Mouse (Mus musculus): ENCODE results near the gene Casp6. TPM values are rescaled to one million over a fixed set of nuclear protein-coding genes. Genes with fewer than 3 reads are reported as not detected.

Gene Casp6
- 9.1 and 17.5 TPM in 2 replicates for total RNA-seq (2014; fragmentation: Nextera tagmentation)
- 8.1 and 9.8 TPM in 2 replicates for total RNA-seq (2017)

- peak; percentile 81 for ATAC-seq (replicated peaks; ENCODE audit: poor library complexity, severe bottlenecking)
Observed at GRCm38 (mm10) chr3:129901271-129901809, at the start of gene Casp6. TSS of gene Casp6 (plus strand) at chr3:129901425.

DNA sequence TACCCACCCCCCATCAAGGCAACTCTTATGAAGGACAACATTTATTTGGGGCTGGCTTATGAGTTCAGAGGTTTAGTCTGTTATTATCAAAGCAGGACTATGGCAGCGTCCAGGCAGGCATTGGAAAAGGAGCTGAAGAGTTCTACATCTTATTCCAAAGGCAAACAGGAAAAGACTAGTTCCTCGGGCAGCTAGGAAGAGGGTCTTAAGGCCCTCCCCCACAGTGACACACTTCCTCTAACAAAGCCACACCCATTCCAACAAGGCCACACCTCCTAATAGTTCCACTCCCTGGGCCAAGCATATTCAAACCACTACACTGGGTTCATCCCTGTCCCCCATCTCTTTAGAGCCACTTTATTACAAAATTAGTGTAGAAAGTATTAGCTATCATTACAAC is 38.6 kb upstream of the Casp6 start:
- no peak for ATAC-seq (replicated peaks; ENCODE audit: poor library complexity, severe bottlenecking)

- ATAC-seq (replicated peaks; ENCODE audit: poor library complexity, severe bottlenecking) = peak; percentile 90
Observed at GRCm38 (mm10) chr3:129863698-129864097, 37.5 kb upstream of the Casp6 start.

DNA sequence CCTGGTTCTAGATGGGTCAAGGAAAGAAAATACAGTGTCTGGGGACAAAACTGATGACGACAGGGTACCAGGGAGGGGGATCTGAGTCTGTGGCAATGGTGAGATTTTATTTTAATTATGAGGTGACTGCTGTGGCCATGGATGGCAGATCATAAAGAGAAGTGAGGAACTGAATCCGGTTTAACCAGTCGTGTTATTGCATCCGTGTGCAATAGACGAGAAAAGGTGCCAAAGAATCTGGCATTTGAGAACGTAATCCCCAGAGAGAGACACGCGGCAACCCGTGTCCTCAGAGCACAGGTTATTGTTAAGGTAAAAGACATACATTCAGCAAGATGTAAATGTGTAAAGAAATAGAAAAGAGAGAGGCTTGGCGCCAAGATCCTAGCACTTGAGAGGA is 23.9 kb upstream of the Casp6 start:
- no peak for ATAC-seq (replicated peaks; ENCODE audit: poor library complexity, severe bottlenecking)

DNA sequence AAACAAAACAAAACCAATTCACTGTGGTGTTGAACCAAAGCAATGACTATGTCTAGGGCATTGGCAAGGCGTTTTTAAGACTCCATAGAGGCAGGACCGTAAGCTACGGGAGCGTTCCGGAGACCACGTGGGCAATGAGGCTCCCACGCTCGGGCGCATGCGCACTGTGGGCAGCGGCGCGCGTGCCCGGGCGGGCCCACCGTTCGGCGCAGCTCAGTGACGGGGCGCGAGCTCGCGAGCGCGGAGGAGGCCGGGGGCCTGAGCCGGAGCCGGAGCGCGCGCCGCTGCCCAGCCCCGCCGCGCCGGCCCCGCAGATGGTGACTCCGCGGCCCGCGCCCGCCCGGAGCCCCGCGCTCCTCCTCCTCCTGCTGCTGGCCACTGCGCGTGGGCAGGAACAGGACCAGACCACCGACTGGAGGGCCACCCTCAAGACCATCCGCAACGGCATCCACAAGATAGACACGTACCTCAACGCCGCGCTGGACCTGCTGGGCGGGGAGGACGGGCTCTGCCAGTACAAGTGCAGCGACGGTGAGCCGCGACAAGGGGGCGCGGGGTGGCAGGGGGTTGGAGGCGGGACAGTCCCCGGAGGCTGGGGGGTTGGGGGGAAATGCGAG is 22.7 kb upstream of the Casp6 start, which contains the start of gene Pla2g12a:
Gene Pla2g12a (plus strand): TSS at position 202 of the 617 bp plus-strand sequence.
- ATAC-seq (replicated peaks; ENCODE audit: poor library complexity, severe bottlenecking) = peak; percentile 76

DNA sequence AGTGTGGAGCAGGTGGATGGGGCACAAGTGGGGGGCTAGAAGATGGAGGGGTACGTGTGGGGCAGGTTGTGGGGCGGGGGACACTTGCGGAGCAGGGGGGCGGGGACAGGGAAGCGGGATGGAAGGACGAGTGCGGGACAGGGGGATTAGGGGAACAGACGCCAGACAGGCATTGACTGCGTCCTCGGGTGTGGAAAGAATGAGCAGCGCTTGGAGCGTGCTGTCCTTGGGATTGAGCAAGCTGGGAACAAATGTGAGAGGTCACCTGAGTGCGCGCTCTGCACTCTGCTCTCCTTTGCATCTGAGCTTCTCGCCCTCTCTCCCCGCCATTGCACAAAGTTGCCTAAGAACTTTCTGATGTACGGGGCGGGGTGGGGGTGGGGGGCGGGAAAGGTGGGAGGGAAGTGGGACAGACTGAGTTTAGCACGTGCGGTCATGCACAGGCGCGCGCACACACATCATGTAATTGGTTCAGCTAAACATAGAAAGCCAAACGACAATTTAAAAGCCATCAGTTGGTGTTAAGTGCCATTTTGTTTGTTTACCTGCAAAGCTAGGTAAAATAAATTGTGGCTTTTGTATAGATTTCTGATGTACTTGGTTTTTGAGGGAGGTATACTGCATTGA is 22.0 kb upstream of the Casp6 start:
- ATAC-seq (replicated peaks; ENCODE audit: poor library complexity, severe bottlenecking) = peak; percentile 74

DNA sequence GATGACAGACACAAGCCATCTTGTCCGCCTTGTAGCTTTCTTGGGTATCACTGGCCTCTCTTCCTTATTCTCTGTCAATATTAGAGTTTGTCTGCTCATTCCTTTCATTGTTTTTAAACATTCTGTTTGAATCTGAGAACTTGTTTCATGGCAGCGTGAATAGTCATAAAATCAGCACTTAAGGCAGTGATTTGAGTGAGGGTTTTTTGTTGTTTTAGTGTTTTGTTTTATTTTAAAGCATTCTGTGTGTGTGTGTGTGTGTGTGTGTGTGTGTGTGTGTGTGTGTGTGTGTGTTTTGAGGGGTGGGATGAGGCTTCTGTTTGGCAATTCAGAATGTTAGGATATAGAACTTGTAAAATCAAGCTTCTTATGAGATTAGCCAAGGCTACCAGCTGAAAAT is 21.3 kb upstream of the Casp6 start:
- no peak for ATAC-seq (replicated peaks; ENCODE audit: poor library complexity, severe bottlenecking)

GRCm38 (mm10) chr3:129880925-129881593 is 20.2 kb upstream of the Casp6 start:
- no peak for ATAC-seq (replicated peaks; ENCODE audit: poor library complexity, severe bottlenecking)

DNA sequence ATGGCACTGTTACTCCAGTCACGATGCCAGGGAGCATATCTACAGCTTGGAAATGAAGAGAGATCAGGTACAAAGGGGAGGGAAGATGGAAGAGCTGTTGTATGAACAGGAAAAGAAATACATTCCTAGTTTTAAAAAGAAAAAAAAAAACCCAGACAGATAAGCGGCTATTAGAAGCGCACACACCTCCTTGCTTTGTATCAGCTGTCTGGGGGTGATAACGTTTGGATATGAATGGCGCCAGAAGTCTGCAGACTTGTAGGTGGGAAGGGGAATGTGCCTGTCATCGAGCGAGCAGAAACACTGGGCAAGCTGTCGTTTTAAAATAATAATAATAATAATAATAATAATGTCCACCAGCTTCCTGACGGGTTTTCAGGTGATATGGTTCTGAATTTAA is 15.6 kb upstream of the Casp6 start:
- no peak for ATAC-seq (replicated peaks; ENCODE audit: poor library complexity, severe bottlenecking)

DNA sequence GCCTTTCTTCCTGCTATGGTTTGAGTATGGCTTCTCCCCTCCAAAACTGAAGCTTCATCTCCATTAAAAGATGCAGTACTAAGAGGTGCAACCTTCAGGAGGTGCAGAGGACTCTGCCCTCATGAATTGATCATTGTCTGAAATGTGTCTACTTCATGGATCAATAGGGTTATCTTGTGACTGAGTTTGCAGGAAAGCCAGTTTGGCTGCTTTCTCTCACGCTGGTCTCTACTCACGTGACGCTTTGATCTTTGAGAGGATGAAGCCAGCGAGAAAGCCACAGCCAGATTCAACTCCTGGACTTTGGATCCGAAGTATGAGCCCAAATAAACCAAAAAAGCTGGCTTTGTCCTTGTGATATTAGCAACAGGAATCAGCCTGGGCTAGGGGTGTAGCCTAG is 14.8 kb upstream of the Casp6 start:
- ATAC-seq (replicated peaks; ENCODE audit: poor library complexity, severe bottlenecking) = no peak

GRCm38 (mm10) chr3:129887779-129888517 is 13.3 kb upstream of the Casp6 start:
- ATAC-seq (replicated peaks; ENCODE audit: poor library complexity, severe bottlenecking) = no peak

DNA sequence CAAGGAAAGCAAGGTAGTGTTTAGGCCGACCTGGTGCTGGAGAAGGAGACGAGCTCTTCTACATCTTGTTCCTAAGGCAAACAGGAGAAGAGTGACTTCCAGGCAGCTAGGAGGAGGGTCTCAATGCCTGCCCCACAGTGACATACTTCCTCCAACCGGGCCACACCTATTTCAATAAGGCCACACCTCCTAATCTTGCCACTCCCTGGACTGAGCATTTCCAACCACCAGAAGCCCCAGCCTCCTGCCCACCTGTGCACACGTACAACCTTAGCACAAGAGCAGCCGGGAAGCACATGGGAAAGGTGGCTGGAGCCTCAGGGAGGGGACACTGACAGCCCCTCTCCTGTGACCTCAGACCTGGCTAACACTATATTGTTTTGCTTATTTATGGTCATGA is 9.2 kb upstream of the Casp6 start:
- no peak for ATAC-seq (replicated peaks; ENCODE audit: poor library complexity, severe bottlenecking)

GRCm38 (mm10) chr3:129893143-129893542 is 8.1 kb upstream of the Casp6 start:
- no peak for ATAC-seq (replicated peaks; ENCODE audit: poor library complexity, severe bottlenecking)

GRCm38 (mm10) chr3:129896591-129896990 is 4.6 kb upstream of the Casp6 start:
- ATAC-seq (replicated peaks; ENCODE audit: poor library complexity, severe bottlenecking) = no peak

DNA sequence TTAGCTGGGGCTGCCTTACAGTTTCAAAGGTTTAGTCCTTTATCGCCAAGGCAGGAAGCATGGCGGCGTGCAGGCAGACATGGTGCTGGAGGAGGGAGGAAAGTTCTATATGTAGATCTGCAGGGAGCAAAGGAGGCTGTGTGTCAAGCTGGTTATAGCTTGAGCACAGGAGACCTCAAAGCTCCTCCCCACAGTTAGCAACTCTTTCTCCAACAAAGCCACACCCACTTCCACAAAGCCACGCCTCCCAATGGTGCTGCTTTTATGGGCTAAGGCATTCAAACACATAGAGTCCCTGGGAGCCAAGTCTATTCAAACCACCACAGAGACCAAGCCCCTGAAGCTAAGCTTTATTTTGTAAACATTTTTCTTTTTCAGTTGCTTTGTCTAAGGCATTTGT is 2.3 kb upstream of the Casp6 start:
- ATAC-seq (replicated peaks; ENCODE audit: poor library complexity, severe bottlenecking) = no peak

GRCm38 (mm10) chr3:129903369-129903768 is 2.1 kb downstream of the Casp6 start:
- no peak for ATAC-seq (replicated peaks; ENCODE audit: poor library complexity, severe bottlenecking)

GRCm38 (mm10) chr3:129903866-129904265 is 2.6 kb downstream of the Casp6 start:
- ATAC-seq (replicated peaks; ENCODE audit: poor library complexity, severe bottlenecking) = no peak

DNA sequence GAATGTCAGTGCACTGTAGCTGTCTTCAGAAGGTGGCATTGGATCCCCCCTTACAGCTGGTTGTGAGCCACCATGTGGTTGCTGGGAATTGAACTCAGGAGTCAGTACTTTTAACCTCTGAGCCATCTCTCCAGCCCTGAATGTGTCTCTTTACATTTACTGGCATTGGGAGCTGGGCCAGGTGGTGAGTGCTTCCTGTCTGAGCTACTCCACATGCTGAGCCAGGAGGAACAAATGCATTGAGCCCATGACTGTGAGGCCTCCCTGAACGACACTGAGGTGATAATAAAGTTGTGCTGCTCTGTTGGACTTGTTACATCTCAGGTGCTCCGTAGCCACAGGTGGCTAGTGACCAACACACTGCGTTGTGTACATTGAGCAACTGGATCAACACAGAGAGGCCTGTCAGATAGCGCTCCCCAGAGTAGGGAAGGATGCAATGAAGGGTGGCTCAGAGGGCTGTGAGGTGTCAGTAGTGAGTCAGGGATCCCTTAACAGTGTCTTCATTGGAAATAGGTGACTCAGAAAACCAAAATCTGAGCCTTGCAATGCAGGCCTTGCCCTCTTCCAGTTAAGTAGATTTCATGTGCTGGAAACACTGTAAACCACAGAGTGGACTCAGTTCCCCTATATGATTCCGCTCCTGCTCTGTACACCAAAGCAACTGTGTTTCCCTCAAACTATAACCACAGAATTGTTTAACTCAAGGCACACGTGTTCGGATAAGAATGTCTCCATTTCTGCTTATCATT is 3.3 kb downstream of the Casp6 start:
- peak; percentile 73 for ATAC-seq (replicated peaks; ENCODE audit: poor library complexity, severe bottlenecking)

GRCm38 (mm10) chr3:129912025-129912424 is 10.8 kb downstream of the Casp6 start:
- ATAC-seq (replicated peaks; ENCODE audit: poor library complexity, severe bottlenecking) = no peak

GRCm38 (mm10) chr3:129913241-129913640 is 12.0 kb downstream of the Casp6 start:
- no peak for ATAC-seq (replicated peaks; ENCODE audit: poor library complexity, severe bottlenecking)

All from granulocyte monocyte progenitor cell, adult 5-6 weeks (primary cell).